Mouse (Mus musculus): ENCODE results near the gene B230307C23Rik. TPM values are rescaled to one million over a fixed set of nuclear protein-coding genes. Genes with fewer than 3 reads are reported as not detected.
"Not testable (repeated sequence)": the region's sequence is repeated elsewhere in the genome, so short reads cannot be mapped to it uniquely, and the experiment has no call there.

The B230307C23Rik gene
- total RNA-seq (2017) = 33.8 and 83.8 TPM in 2 replicates

DNA sequence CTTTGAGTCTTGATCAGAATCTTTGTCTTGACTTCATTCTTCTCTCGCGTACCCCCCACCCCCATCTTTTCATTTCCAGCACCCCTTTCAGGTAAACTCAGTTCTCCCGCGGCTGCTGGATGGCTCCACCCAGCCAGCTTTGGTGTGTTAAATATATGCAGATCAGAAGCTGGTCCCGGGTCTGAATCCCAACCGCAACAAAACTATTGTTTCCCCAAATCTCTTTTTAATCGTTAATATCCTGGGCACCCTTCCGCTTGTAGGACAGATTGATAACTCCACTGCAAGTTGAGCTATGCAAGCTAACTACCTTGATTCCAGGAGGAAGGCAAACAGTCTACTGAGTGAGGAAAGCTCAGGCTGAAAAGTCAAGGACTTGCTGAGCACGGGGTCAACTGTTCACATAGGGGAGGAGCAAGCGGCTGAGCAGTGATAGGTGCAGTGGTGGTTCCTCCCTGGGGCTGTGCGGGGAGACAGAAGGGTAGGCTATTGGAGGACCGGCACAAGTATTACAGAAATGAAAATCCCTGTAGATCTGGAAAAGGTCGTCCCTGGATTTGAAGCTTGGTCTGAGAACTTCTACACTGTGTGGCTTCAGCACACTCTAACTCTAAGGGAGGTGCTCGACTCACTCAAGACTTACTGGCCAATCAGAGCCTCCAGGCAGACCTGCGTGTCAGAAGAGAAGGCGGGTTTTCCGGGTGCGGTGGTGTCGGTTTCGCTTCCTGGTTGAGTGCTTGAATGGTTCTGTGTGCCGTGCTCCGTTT lies at the start of gene B230307C23Rik:
Gene B230307C23Rik, plus strand, starts transcription at position 700 of the 767 bp plus-strand sequence.
- peak; percentile 99 for ATAC-seq (ENCODE audit: extremely low read depth, insufficient number of reproducible peaks, low FRiP score, poor library complexity, severe bottlenecking)

DNA sequence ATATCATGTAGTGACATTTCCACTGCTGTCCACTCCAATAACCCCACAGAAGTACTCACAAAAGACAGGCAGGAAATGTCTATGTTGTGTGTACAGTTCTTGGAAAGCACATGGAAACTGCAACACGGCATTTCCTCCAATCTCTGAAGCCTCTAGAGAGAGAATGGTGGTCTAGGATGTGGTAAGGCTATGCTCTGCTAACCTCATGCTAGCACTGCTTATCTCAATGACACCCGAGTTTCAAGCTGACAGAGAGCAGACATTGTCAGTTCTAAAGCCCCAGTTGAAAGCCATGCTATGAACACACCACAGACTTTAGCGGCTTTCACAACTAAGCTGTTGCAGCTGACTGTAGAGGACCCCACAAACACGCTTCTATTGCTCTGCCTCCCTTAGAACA lies 48.3 kb upstream of the B230307C23Rik start:
- ATAC-seq (ENCODE audit: extremely low read depth, insufficient number of reproducible peaks, low FRiP score, poor library complexity, severe bottlenecking) = peak; percentile 39; the same call in 1 of the 2 replicates

DNA sequence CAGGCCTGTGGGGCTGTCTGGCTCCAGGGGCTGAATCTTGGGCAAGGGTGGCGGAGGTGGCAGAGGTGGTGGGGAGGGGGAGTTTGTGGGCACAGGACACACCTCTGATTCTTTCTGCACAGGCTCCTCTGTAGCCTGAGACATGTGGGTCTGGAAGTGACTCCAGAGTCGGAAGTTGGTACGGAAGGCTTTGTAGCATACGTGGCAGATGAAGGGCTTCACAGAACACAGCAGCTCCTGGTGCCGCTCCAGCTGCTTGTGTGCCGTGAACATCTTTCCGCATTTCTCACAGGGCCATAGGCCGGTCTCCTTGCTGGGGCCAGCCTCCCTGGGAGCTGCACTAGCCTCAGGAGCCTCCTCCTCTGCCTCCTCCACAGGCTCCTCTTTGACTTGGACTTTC lies 47.1 kb upstream of the B230307C23Rik start:
- no peak for ATAC-seq (ENCODE audit: extremely low read depth, insufficient number of reproducible peaks, low FRiP score, poor library complexity, severe bottlenecking)

GRCm38 (mm10) chr16:97952371-97952770 lies 44.7 kb upstream of the B230307C23Rik start:
- ATAC-seq (ENCODE audit: extremely low read depth, insufficient number of reproducible peaks, low FRiP score, poor library complexity, severe bottlenecking) = no peak

- no peak for ATAC-seq (ENCODE audit: extremely low read depth, insufficient number of reproducible peaks, low FRiP score, poor library complexity, severe bottlenecking)
These were observed 44.3 kb upstream of the B230307C23Rik start for GRCm38 (mm10) chr16:97952801-97953200.

GRCm38 (mm10) chr16:97953300-97953699 lies 43.8 kb upstream of the B230307C23Rik start:
- ATAC-seq (ENCODE audit: extremely low read depth, insufficient number of reproducible peaks, low FRiP score, poor library complexity, severe bottlenecking) = no peak

GRCm38 (mm10) chr16:97956011-97956410 lies 41.1 kb upstream of the B230307C23Rik start:
- ATAC-seq (ENCODE audit: extremely low read depth, insufficient number of reproducible peaks, low FRiP score, poor library complexity, severe bottlenecking) = no peak

DNA sequence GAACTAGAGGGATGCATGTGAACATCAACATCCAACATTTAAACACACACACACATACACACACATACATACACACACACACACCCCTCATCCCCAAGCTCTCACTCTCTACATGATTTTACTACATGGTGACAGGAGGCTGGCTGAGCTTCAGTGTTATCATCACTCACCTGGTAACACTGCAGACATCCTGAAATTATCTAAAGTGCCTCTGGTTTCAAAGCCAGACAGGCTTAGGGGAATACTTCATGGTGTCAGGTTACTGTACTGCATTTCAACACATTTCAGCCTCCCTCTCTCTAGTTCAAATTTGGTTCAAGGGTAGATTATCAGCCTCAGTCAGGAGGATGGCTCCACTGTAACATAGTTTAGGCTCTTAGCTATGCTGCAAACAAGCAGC lies 39.5 kb upstream of the B230307C23Rik start:
- ATAC-seq (ENCODE audit: extremely low read depth, insufficient number of reproducible peaks, low FRiP score, poor library complexity, severe bottlenecking) = no peak

DNA sequence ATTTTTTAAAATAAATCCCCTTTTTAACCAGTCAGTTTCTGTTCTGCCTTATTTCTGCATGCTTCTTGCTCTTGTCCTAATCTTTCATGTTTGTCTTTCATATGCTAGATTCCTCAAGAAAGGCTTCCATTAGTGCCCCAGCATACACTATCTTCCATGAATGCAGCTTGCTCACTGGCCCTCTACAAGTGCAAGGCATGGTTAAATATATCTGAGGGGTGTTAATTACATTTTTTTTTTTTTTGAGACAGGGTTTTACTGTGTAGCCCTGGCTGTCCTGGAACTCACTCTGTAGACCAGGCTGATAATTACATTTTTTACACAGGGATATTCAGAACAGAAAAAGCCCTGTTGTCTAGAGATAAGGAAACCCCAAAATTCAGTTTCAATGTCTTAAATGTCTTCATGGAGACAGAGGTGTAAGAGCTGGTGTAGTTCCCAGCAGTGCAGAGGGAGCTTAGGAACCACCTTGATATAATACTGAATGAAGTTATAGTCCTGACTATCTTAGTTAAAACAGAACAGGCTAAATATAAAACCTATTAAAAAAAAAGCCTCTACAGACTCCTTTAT lies 38.6 kb upstream of the B230307C23Rik start:
- no peak for ATAC-seq (ENCODE audit: extremely low read depth, insufficient number of reproducible peaks, low FRiP score, poor library complexity, severe bottlenecking)

- no peak for ATAC-seq (ENCODE audit: extremely low read depth, insufficient number of reproducible peaks, low FRiP score, poor library complexity, severe bottlenecking)
These were observed 36.8 kb upstream of the B230307C23Rik start for GRCm38 (mm10) chr16:97960348-97960747.

DNA sequence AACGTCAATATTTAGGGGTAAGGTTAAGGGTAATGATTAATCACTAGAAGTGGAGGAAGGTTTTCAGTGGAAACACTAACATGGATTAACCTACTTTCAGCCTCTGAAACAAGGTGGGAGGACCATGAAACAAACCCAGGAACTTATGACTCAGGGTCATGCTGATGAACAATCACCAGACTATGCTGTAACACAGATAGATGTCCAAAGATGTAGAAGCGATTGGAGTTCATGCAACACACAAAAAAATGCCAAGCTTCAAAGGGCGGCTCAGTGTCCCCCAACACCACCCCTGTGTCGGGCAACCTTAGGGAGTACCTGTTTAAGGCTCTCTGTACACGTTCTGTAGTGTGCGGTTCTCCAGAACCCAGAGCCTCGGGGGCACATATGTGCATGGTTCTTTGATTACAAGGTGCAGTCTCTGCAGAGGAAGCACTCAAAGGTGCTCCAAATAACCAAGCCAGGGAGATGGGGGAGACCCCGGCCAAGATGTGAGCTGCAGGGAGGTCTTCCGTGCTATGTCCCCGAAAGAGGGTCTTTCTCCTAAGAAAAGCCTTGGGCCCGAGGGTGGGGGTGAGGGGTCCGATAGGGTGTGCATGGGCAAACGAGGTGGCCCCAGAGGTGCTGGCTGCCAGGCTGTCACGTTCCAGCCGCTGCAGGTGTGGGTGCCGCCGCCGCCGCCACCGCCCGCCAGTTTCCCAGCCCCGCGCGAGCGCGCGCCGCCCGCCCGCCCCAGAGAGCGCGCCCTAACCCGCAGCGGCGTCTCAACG lies 35.5 kb upstream of the B230307C23Rik start:
- ATAC-seq (ENCODE audit: extremely low read depth, insufficient number of reproducible peaks, low FRiP score, poor library complexity, severe bottlenecking) = no peak

DNA sequence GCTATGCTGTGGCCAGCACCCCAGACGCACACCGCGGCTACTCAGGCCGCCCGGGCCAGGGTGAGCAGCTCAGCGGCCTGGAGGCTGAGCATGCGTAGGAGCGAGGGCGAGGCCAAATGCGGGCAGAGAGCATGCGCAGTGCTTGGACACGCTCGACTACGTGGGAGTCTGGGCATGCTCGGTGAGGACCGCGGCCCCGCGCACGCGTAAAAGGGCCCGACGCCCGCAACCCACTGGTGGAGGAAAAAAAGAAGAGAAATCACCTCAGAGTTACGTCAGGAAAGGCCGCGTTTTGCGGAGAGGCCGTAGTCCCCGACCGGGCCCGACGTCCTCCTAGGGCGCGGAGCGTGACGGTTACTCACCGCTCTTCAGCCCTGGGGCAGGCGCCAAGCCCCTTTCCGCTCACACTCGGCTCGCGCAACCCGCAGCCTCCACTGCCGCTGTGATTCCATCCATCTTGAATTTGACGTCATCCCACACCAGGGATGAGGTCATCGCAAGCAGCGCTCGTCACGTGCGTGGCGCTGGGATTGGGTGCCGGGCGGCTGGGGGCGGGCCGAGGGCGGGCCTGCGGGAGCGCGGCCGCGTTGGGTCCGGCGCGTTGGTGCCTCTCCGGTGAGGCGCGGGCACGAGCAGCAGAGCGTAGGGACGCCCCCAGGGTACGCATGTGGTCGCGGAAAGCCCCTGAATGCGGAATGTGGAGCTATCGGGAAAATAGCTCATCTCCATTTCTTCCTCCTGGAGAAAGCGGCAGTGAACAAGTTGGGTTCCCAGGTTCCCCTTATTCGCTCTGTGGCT lies 34.8 kb upstream of the B230307C23Rik start, which contains the start of the genes C2cd2 and Zbtb21:
Gene C2cd2, minus strand, starts transcription at position 448 of the 798 bp plus-strand sequence.
Gene Zbtb21, minus strand, starts transcription at position 472 of the 798 bp plus-strand sequence.
- peak; percentile 84 for ATAC-seq (ENCODE audit: extremely low read depth, insufficient number of reproducible peaks, low FRiP score, poor library complexity, severe bottlenecking)

DNA sequence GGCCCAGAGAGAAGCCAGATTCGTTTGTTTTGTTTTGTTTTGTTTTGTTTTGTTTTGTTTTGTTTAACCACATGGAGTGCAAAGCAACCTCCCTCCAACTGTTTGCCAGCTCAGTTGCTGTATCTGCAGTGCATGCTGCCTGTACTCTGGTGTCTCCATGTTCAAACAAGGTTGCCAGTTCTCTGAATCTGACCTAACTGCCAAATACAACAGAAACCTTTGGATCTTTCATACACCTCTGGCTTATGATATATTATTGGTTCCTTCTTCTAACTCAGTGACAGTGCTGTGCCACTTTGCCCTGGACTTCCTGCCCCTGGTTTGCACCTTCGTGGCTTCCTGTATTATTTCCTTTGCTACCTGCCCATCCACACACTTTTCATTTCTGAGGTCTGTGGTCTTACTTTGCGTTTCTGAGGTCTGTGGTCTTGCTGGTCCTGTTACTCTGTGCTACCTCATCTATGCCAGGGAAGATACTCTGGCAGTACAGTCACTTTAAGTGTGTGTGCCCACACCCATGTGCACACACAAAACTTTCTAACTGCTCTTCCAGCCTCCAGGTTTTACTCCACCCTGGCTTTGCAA lies 33.1 kb upstream of the B230307C23Rik start:
- ATAC-seq (ENCODE audit: extremely low read depth, insufficient number of reproducible peaks, low FRiP score, poor library complexity, severe bottlenecking) = no peak

- no peak for ATAC-seq (ENCODE audit: extremely low read depth, insufficient number of reproducible peaks, low FRiP score, poor library complexity, severe bottlenecking)
These were observed 19.8 kb upstream of the B230307C23Rik start for GRCm38 (mm10) chr16:97977277-97977676.

- no peak for ATAC-seq (ENCODE audit: extremely low read depth, insufficient number of reproducible peaks, low FRiP score, poor library complexity, severe bottlenecking)
These were observed 19.4 kb upstream of the B230307C23Rik start for GRCm38 (mm10) chr16:97977722-97978121.

DNA sequence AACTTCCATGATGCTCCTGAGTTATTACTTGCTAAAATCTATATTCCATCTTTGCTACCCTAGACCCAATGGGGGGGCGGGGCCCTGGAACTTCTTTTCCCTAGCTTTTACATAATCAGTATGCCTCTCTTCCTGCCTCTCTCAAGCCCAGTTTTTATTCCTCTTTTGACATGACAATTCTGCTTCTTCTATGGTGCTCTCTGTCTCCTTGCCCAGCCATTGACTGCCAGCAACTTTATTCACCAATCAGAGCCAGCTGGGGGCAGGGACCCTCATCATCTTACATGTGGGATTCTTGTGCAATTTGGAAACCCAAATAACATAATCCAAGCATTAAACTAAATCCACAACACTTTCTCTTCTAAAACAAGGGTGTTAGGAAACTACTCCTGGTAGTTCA lies 15.8 kb upstream of the B230307C23Rik start:
- ATAC-seq (ENCODE audit: extremely low read depth, insufficient number of reproducible peaks, low FRiP score, poor library complexity, severe bottlenecking) = no peak

DNA sequence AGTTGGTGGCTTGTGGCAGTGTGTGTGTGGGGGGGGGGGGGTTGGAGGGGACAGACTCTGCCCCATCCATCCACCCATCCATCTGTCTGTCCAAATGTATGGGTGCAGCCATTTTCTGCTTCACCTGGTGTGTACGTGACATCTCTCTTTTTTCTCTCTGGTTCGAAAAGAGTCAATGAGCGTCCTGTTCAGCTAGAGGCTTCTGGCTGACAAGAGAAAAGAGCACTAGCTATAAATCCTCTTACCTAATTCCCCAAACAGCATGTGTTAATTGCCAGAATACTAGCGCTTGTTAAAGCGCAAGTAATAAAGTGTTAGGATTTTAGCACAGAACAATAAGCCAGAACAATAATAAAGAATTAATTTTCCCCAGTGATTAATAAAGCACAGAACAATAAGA lies 12.5 kb upstream of the B230307C23Rik start:
- no peak for ATAC-seq (ENCODE audit: extremely low read depth, insufficient number of reproducible peaks, low FRiP score, poor library complexity, severe bottlenecking)

DNA sequence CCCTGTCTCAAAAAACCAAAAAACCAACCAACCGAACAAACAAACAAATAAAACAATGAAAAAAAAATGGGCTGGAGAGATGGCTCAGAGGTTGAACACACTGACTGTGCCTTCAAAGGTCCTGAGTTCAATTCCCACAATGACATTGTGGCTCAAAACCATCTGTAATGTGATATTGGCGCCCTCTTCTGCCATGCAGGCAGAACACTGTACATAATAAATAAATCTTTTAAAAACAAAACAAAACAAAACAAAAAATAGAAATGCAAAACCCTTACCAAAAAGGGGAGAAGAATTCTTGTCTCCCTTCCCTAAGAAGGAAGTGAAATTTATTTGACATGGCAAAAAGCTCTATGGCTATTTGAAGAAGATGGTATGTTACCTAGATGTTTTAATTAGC lies 5.6 kb upstream of the B230307C23Rik start:
- no peak for ATAC-seq (ENCODE audit: extremely low read depth, insufficient number of reproducible peaks, low FRiP score, poor library complexity, severe bottlenecking)

GRCm38 (mm10) chr16:97992477-97992876 lies 4.6 kb upstream of the B230307C23Rik start:
- ATAC-seq (ENCODE audit: extremely low read depth, insufficient number of reproducible peaks, low FRiP score, poor library complexity, severe bottlenecking) = not testable (repeated sequence)

Data from neutrophil, adult 5-6 weeks (primary cell).